Mouse (Mus musculus) ES-E14 (cell line): ENCODE results near the gene Med25. TPM values are rescaled to one million over a fixed set of nuclear protein-coding genes. Genes with fewer than 3 reads are reported as not detected.

Experiments
- DNase-seq: peaks from one replicate; pipeline ENCODE4 v3.0.0-alpha.2; 2013; ENCODE audit warnings: low read depth, low spot score
- H3K27ac ChIP-seq: 2 replicates; pipeline ENCODE4 v1.5.1; 2012; ENCODE audit warnings: low read depth, mild to moderate bottlenecking, low read length, moderate library complexity, mixed read lengths; ENCODE audit not compliant: poor library complexity, insufficient read depth, severe bottlenecking
- H3K36me3 ChIP-seq: 2 replicates; pipeline ENCODE4 v1.6.1; 2012; ENCODE audit warnings: mild to moderate bottlenecking, low read length, moderate library complexity, mixed read lengths; ENCODE audit not compliant: control insufficient read depth, poor library complexity, insufficient read depth, severe bottlenecking
- H3K4me1 ChIP-seq, 2 experiments: fragments of 150-350 bp in 1 of 2; sonication (generic) in 1 of 2; 2 replicates each; pipeline ENCODE4 v1.6.1; 2012; ENCODE audit warnings: low read length in 2 of 2, mild to moderate bottlenecking in 1 of 2, mixed read lengths in 1 of 2; ENCODE audit not compliant: control insufficient read depth in 2 of 2, insufficient read depth in 2 of 2, poor library complexity in 1 of 2
- H3K4me3 ChIP-seq, 2 experiments: fragments of 150-350 bp in 1 of 2; sonication (generic) in 1 of 2; 2 replicates each; pipeline ENCODE4 v1.5.1; 2012; ENCODE audit warnings: low read length in 2 of 2, low read depth in 1 of 2, mild to moderate bottlenecking in 1 of 2, mixed read lengths in 1 of 2; ENCODE audit not compliant: insufficient read depth in 1 of 2, poor library complexity in 1 of 2, severe bottlenecking in 1 of 2
- H3K9ac ChIP-seq: 2 replicates; pipeline ENCODE4 v1.6.1; 2012; ENCODE audit warnings: low read depth, mild to moderate bottlenecking, low read length, mixed read lengths; ENCODE audit not compliant: poor library complexity, insufficient read depth, severe bottlenecking
- H3K9me3 ChIP-seq: fragments of 150-350 bp; sonication (generic); 2 replicates; pipeline ENCODE4 v1.6.1; 2012; ENCODE audit warnings: low read depth, mild to moderate bottlenecking, low read length; ENCODE audit not compliant: control insufficient read depth, insufficient read depth
- CHD2 ChIP-seq: IDR thresholded peaks from 2 replicates; pipeline ENCODE4 v1.6.1; 2014; ENCODE audit warnings: mild to moderate bottlenecking, low read depth, low read length, inconsistent platforms
- HCFC1 ChIP-seq: IDR thresholded peaks from 2 replicates; pipeline ENCODE4 v1.6.1; 2012; ENCODE audit warnings: low read length, inconsistent platforms, borderline replicate concordance; ENCODE audit not compliant: insufficient read depth
- MAFK ChIP-seq: IDR thresholded peaks from 2 replicates; pipeline ENCODE4 v1.6.1; 2014; ENCODE audit warnings: mild to moderate bottlenecking, low read depth, low read length, inconsistent platforms; ENCODE audit not compliant: insufficient read depth
- ZC3H11A ChIP-seq: IDR thresholded peaks from 2 replicates; pipeline ENCODE4 v1.6.1; 2012; ENCODE audit warnings: low read depth, mild to moderate bottlenecking, inconsistent platforms, low read length, borderline replicate concordance
- ZNF384 ChIP-seq: IDR thresholded peaks from 2 replicates; pipeline ENCODE4 v1.6.1; 2012; ENCODE audit warnings: low read depth, low read length, inconsistent platforms
- in situ Hi-C, 2 experiments: fragments of 600-800 bp; cut with MboI; formaldehyde crosslinking; loops; one replicate each; pipeline ENCODE4 v1.15.1; 2025; ENCODE audit warnings: low sequenced_read_pairs in 2 of 2, inconsistent platforms in 1 of 2; ENCODE audit not compliant: unreplicated experiment in 2 of 2
- total RNA-seq: library from RNA; depleted of rRNA; stranded (reverse); fragments of 300-350 nt; gene quantifications from 2 replicates; pipeline ENCODE4 v1.2.3, GENCODE M21; 2012

Gene Med25
- total RNA-seq, 1 experiment, result 88.2 TPM

- peak overlapping the region; percentile 53 to 58 for H3K4me3 ChIP-seq
- peaks cover 0 to 10% of the 10 kb centered on the region in 2 experiments; a peak in 1 of 4 replicates for H3K4me1 ChIP-seq
- no peak for TF ChIP-seq CHD2
- TF ChIP-seq ZNF384, result no peak
- no peak for TF ChIP-seq ZC3H11A
- no peak for TF ChIP-seq HCFC1
- TF ChIP-seq MAFK, result no peak
- DNase-seq, result peak; percentile 64
- in situ Hi-C loops, result no loop called here
- peak overlapping the region; percentile 63; the same call in 1 of the 2 replicates for H3K9ac ChIP-seq
- no peaks in the 10 kb centered on the region for H3K9me3 ChIP-seq
- H3K27ac ChIP-seq, result no peak overlapping the region
- peaks cover 43% of the 10 kb centered on the region for H3K36me3 ChIP-seq
Observed at GRCm38 (mm10) chr7:44901230-44901722, 8.8 kb upstream of the Med25 start.

GRCm38 (mm10) chr7:44900632-44901031 lies 8.1 kb upstream of the Med25 start:
- H3K36me3 ChIP-seq, result peaks cover 37% of the 10 kb centered on the region
- H3K9ac ChIP-seq, result no peak overlapping the region
- no peak for TF ChIP-seq ZNF384
- TF ChIP-seq HCFC1, result no peak
- TF ChIP-seq CHD2, result no peak
- TF ChIP-seq ZC3H11A, result no peak
- TF ChIP-seq MAFK, result no peak
- no peak overlapping the region for H3K4me3 ChIP-seq
- in situ Hi-C loops, result no loop called here
- no peak overlapping the region for H3K27ac ChIP-seq
- DNase-seq, result no peak
- H3K4me1 ChIP-seq, result peaks cover 0 to 10% of the 10 kb centered on the region in 2 experiments; a peak in 1 of 4 replicates
- H3K9me3 ChIP-seq, result no peaks in the 10 kb centered on the region

DNA sequence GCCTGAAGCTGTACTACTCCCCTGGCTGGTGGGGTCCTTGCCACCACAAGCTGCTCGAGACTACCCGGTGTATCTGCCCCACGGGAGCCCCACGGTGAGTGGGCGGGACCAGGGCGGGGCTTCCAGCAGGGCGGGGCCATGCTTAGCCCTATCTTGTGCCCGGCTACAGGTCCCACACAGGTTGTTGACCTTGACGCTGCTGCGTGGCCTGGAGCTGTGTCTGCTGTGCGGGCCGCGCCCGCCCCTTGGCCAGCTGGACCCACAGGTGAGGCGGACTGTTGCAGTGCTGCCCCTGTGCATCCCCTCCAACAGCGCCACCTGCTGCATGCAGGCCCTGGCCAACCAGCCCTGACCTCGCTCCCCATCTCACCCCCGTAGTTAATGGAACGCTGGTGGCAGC lies 6.1 kb upstream of the Med25 start:
- no peak for TF ChIP-seq ZNF384
- TF ChIP-seq CHD2, result no peak
- no peak for TF ChIP-seq ZC3H11A
- no peak for TF ChIP-seq MAFK
- no peak for TF ChIP-seq HCFC1
- H3K9ac ChIP-seq, result peak overlapping the region; percentile 17; the same call in 1 of the 2 replicates
- H3K4me1 ChIP-seq, result peaks cover 0 to 10% of the 10 kb centered on the region in 2 experiments; a peak in 1 of 4 replicates
- H3K4me3 ChIP-seq, result peak overlapping the region; percentile 18 to 25; a peak in 2 of 4 replicates
- DNase-seq, result peak; percentile 40
- peaks cover 24% of the 10 kb centered on the region for H3K36me3 ChIP-seq
- no peaks in the 10 kb centered on the region for H3K9me3 ChIP-seq
- H3K27ac ChIP-seq, result no peak overlapping the region
- in situ Hi-C loops, result no loop called here

DNA sequence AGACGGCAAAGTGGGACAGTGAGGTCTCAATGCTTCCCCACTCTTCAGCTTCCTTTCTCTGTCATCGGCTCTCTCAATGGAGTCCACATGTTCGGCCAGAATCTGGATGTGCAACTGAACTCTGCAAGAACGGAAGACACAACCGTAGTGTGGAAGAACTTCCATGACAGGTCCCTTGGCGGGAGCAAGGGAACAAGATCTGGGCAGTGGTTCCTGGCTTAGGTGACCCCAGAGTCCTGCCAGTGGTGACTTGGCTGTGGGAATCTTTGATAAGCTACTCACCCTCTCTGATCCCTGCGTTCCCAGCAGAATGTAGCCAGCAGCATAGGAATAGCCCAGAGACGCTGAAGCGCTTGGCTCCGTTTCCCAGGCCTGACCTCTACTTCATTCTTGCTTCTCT lies 4.0 kb upstream of the Med25 start:
- Histone ChIP-seq H3K4me3 (peak overlapping the region; percentile 69 to 70), H3K36me3 (peaks cover 17% of the 10 kb centered on the region), H3K9me3 (no peaks in the 10 kb centered on the region), H3K9ac (peak overlapping the region; percentile 78), H3K4me1 (peaks cover 0 to 10% of the 10 kb centered on the region in 2 experiments; a peak in 1 of 4 replicates), H3K27ac (peak overlapping the region; percentile 16)
- DNase-seq, result no peak
- TF ChIP-seq HCFC1, result no peak
- TF ChIP-seq CHD2, result no peak
- in situ Hi-C loops, result no loop called here
